Mouse (Mus musculus) kidney, embryonic 15.5 days (tissue): ENCODE results near the gene Dbt. TPM values are rescaled to one million over a fixed set of nuclear protein-coding genes. Genes with fewer than 3 reads are reported as not detected.

Experiments used
- polyA plus RNA-seq: library from polyadenylated mRNA; unstranded; fragments of >200 nt; fragmentation: Nextera tagmentation; extraction: Ambion mirVana; gene quantifications from 2 replicates; pipeline ENCODE4 v1.2.1, GENCODE M21; 2015

The Dbt gene
- polyA plus RNA-seq, 1 experiment from 2014 or later = 23.9 TPM

Other genes starting within 250 kb of the Dbt start
- gene Cdc14a, start 89.0 kb upstream of the Dbt start, polyA plus RNA-seq = 13.6 and 14.7 TPM in 2 replicates
- 76.1 and 80.7 TPM in 2 replicates for gene Rtca, start 4.9 kb upstream of the Dbt start, polyA plus RNA-seq
- 0.91 and 1.0 TPM in 2 replicates for gene Lrrc39, start 49.9 kb downstream of the Dbt start, polyA plus RNA-seq
- 27.2 and 27.6 TPM in 2 replicates for gene Sass6, start 81.9 kb downstream of the Dbt start, polyA plus RNA-seq
- 29.0 and 30.4 TPM in 2 replicates for gene Trmt13, start 101.5 kb downstream of the Dbt start, polyA plus RNA-seq
- gene Mfsd14a, start 149.6 kb downstream of the Dbt start, polyA plus RNA-seq = 88.9 and 96.9 TPM in 2 replicates
- not detected in 2 replicates for gene Gm43191, start 168.2 kb downstream of the Dbt start, polyA plus RNA-seq
- gene Slc35a3, start 199.8 kb downstream of the Dbt start, polyA plus RNA-seq = 15.9 and 16.4 TPM in 2 replicates